Mouse (Mus musculus) ZHBTc4 (cell line): ENCODE measurements around the gene Fam81b.

Experiments used
- DNase-seq: peaks from one replicate; pipeline ENCODE4 v3.0.0-alpha.2; 2011; ENCODE audit warnings: low read depth, low spot score

Fam81b gene

GRCm38 (mm10) chr13:76190273-76190672 lies 114.6 kb downstream of the Fam81b start:
- DNase-seq = no peak

GRCm38 (mm10) chr13:76189190-76189589 lies 115.7 kb downstream of the Fam81b start:
- DNase-seq = no peak

GRCm38 (mm10) chr13:76187651-76188050 lies 117.2 kb downstream of the Fam81b start:
- DNase-seq = no peak

- DNase-seq = no peak
Observed at GRCm38 (mm10) chr13:76178700-76179099, 126.2 kb downstream of the Fam81b start.

- DNase-seq = no peak
Observed at GRCm38 (mm10) chr13:76174297-76174696, 130.6 kb downstream of the Fam81b start.

DNA sequence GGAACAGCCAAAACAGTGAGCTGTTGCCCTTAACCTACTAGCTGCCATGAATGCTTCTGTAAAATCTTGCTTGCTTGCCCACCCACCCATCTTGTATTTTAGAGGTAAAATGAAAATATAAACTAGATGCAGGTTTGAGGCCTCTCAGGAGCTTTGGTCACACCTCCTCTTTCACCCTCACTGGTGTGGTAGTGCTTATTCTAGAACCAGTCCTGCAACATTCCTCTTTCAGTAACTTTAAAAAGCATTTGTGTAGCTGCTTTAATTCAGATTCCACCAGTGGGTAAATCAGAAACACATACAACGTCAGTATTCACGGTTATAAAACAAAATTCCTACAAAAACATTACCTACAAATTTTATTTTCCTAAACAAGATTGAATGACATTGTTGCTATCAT lies 144.3 kb downstream of the Fam81b start:
- no peak for DNase-seq

DNA sequence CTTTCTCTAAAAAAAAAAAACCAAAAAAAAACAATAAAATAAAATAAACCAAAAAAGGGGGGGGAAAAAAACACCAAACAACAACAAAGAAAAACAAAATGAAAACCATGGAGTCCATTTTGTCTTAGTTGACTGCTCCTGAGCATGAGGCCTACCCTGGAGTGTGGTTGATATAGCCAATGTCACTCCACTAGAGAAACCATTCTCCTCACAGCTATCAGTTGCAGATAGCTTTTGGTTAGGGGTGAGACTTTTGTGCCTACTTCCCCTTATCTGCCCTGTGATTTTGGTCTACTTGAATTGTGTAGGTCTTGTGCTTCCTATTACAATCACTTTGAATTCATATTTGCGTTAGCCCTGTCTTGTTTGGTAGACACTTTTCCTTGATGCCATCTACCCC lies 147.4 kb downstream of the Fam81b start:
- DNase-seq = no peak

GRCm38 (mm10) chr13:76157099-76157498 lies 147.8 kb downstream of the Fam81b start:
- DNase-seq = no peak
